Mouse (Mus musculus): Measurements from ENCODE around the gene Abhd8.
"Not testable (repeated sequence)": the region's sequence is repeated elsewhere in the genome, so short reads cannot be mapped to it uniquely, and the experiment has no call there.

Gene Abhd8

GRCm38 (mm10) chr8:71461152-71461840 lies 2.2 kb downstream of the Abhd8 start:
- no peak for DNase-seq (ENCODE audit: low spot score in 2 of 2)

- DNase-seq (ENCODE audit: low spot score in 2 of 2), result no peak
Observed at GRCm38 (mm10) chr8:71460716-71461115, 2.7 kb downstream of the Abhd8 start.

- DNase-seq (ENCODE audit: low spot score in 2 of 2), result no peak
Observed at GRCm38 (mm10) chr8:71457659-71458270, 5.7 kb downstream of the Abhd8 start.

- DNase-seq (ENCODE audit: low spot score in 2 of 2), result no peak
Observed at GRCm38 (mm10) chr8:71456906-71457305, 6.5 kb downstream of the Abhd8 start.

GRCm38 (mm10) chr8:71454668-71455067 lies 8.8 kb downstream of the Abhd8 start:
- no peak for DNase-seq (ENCODE audit: low spot score in 2 of 2)

GRCm38 (mm10) chr8:71452669-71453068 lies 10.8 kb downstream of the Abhd8 start:
- DNase-seq (ENCODE audit: low spot score in 2 of 2), result no peak

GRCm38 (mm10) chr8:71451777-71452176 lies 11.7 kb downstream of the Abhd8 start:
- DNase-seq (ENCODE audit: low spot score in 2 of 2), result no peak

GRCm38 (mm10) chr8:71451337-71451736 lies 12.1 kb downstream of the Abhd8 start:
- no peak for DNase-seq (ENCODE audit: low spot score in 2 of 2)

GRCm38 (mm10) chr8:71445096-71445495 lies 18.4 kb downstream of the Abhd8 start:
- DNase-seq (ENCODE audit: low spot score in 2 of 2), result no peak

- DNase-seq (ENCODE audit: low spot score in 2 of 2), result peak in 1 of 2 experiments; percentile 17
Observed at GRCm38 (mm10) chr8:71441404-71441803, 22.1 kb downstream of the Abhd8 start.

- no peak for DNase-seq (ENCODE audit: low spot score in 2 of 2)
Observed at GRCm38 (mm10) chr8:71437041-71437440, 26.4 kb downstream of the Abhd8 start.

- DNase-seq (ENCODE audit: low spot score in 2 of 2), result not testable (repeated sequence)
Observed at GRCm38 (mm10) chr8:71432935-71433334, 30.5 kb downstream of the Abhd8 start.

- DNase-seq (ENCODE audit: low spot score in 2 of 2), result no peak
Observed at GRCm38 (mm10) chr8:71422121-71422520, 41.3 kb downstream of the Abhd8 start.

- DNase-seq (ENCODE audit: low spot score in 2 of 2), result no peak
Observed at GRCm38 (mm10) chr8:71411535-71412273, 51.8 kb downstream of the Abhd8 start.

- DNase-seq (ENCODE audit: low spot score in 2 of 2), result no peak
Observed at GRCm38 (mm10) chr8:71408231-71408630, 55.2 kb downstream of the Abhd8 start.

GRCm38 (mm10) chr8:71407441-71407840 lies 56.0 kb downstream of the Abhd8 start:
- DNase-seq (ENCODE audit: low spot score in 2 of 2), result no peak

Data from heart, adult 9 months (tissue).